In genomic region chr1:162740401-162740835, GRCm38 (mm10) we compare ENCODE assay signal across 8 mouse cellular contexts. TPM values are rescaled to one million over a fixed set of nuclear protein-coding genes. Genes with fewer than 3 reads are reported as not detected.
DNase-seq lines count a peak whose midpoint lies in the region; ATAC-seq and TF ChIP-seq lines count a peak whose summit lies in the region.

Gene Prrc2c, minus strand, starts transcription at chr1:162740556.

- peak within 1 kb of the TSS; percentile 99 for H3K27ac ChIP-seq in heart, embryonic 11.5 days (ENCODE audit: low read depth, low read length)
- peak within 1 kb of the TSS; percentile 98 for H3K27ac ChIP-seq in kidney, embryonic 16.5 days (ENCODE audit: low read length)
- peak within 1 kb of the TSS; percentile 90 for H3K27ac ChIP-seq in liver, adult 2 months (replicated peaks; ENCODE audit: insufficient read depth, low read depth, low read length)

- TF ChIP-seq POLR2A in brain, embryonic 14.5 days (IDR thresholded peaks at IDR 0.05; ENCODE audit: borderline replicate concordance, extremely low read depth, insufficient read depth, insufficient read length, poor library complexity, severe bottlenecking): peak; percentile 83; the same call in 1 of the 2 replicates
- peak; percentile 52; the same call in 1 of the 2 replicates for TF ChIP-seq POLR2A in liver, adult 2 months (IDR thresholded peaks at IDR 0.05; ENCODE audit: extremely low read depth, insufficient read depth, low read length)
- TF ChIP-seq POLR2A in myocyte (IDR thresholded peaks at IDR 0.05; ENCODE audit: insufficient read length, low read depth): peak; percentile 89

- H3K4me1 ChIP-seq in erythroblast, embryonic 14.5 days (ENCODE audit: control insufficient read depth): peaks cover 45% of the 10 kb centered on the region
- peaks cover 13% of the 10 kb centered on the region for H3K4me1 ChIP-seq in heart, embryonic 11.5 days (ENCODE audit: control insufficient read depth, insufficient read depth, low read length)
- H3K4me1 ChIP-seq in kidney, embryonic 16.5 days (ENCODE audit: insufficient read depth, low read length): peaks cover 15% of the 10 kb centered on the region
- peaks cover 4% of the 10 kb centered on the region; the same call in 1 of the 2 replicates for H3K4me1 ChIP-seq in liver, adult 2 months (ENCODE audit: control insufficient read depth, insufficient read depth, low read length)

- DNase-seq in brain, embryonic 14.5 days (ENCODE audit: low read depth): peak; percentile 100
- DNase-seq in liver, adult 2 months (ENCODE audit: extremely low read depth, low read depth, low spot score): peak; percentile 94
- DNase-seq in splenic B cell, adult 2 months (ENCODE audit: low read depth, low spot score): peak; percentile 99

- TF ChIP-seq CTCF in C2C12 (IDR thresholded peaks at IDR 0.05; ENCODE audit: control insufficient read depth, insufficient read depth, insufficient read length): peak; percentile 3
- peak; percentile 51; the same call in 1 of the 2 replicates for TF ChIP-seq CTCF in brain, embryonic 14.5 days (IDR thresholded peaks at IDR 0.05; ENCODE audit: borderline replicate concordance, extremely low read depth, insufficient read depth, insufficient read length)
- TF ChIP-seq CTCF in liver, adult 2 months (IDR thresholded peaks at IDR 0.05; ENCODE audit: low read depth, low read length): peak; percentile 70

- H3K9ac ChIP-seq in heart, embryonic 11.5 days (ENCODE audit: low read depth, low read length): peak within 1 kb of the TSS; percentile 96
- H3K9ac ChIP-seq in kidney, embryonic 16.5 days (replicated peaks; ENCODE audit: low read length): peak within 1 kb of the TSS; percentile 98
- peak within 1 kb of the TSS; percentile 97 for H3K9ac ChIP-seq in liver, adult 2 months (ENCODE audit: low read depth, low read length)

- H3K4me3 ChIP-seq in C2C12 (ENCODE audit: insufficient read depth, poor library complexity, severe bottlenecking) (peak within 1 kb of the TSS; percentile 97), myocyte (peak within 1 kb of the TSS; percentile 94)
- peak within 1 kb of the TSS; percentile 100 for H3K4me3 ChIP-seq in erythroblast, embryonic 14.5 days (replicated peaks)
- peak within 1 kb of the TSS; percentile 82 for H3K4me3 ChIP-seq in heart, embryonic 11.5 days (ENCODE audit: low read depth, low read length)
- H3K4me3 ChIP-seq in kidney, embryonic 16.5 days (ENCODE audit: low read length): peak within 1 kb of the TSS; percentile 92
- peak within 1 kb of the TSS; percentile 95 for H3K4me3 ChIP-seq in liver, adult 2 months (ENCODE audit: insufficient read depth, low read depth, low read length)

- H3K36me3 ChIP-seq in C2C12 (ENCODE audit: control insufficient read depth, insufficient read depth) (peaks cover 18% of the 10 kb centered on the region), myocyte (ENCODE audit: control insufficient read depth, insufficient read depth) (no peaks in the 10 kb centered on the region)
- peaks cover 21% of the 10 kb centered on the region for H3K36me3 ChIP-seq in erythroblast, embryonic 14.5 days (ENCODE audit: control insufficient read depth)
- H3K36me3 ChIP-seq in heart, embryonic 11.5 days (ENCODE audit: control insufficient read depth, insufficient read depth, low read length): no peaks in the 10 kb centered on the region
- H3K36me3 ChIP-seq in kidney, embryonic 16.5 days (ENCODE audit: insufficient read depth, low read length): 0 out of 2 replicates have a peak, but pooled peaks cover 4% of the 10 kb centered on the region
- no peaks in the 10 kb centered on the region for H3K36me3 ChIP-seq in liver, adult 2 months (ENCODE audit: control insufficient read depth, insufficient read depth, low read length)
- no peaks in the 10 kb centered on the region for H3K36me3 ChIP-seq in splenic B cell, adult 2 months (ENCODE audit: control insufficient read depth, insufficient read depth, low read length, poor library complexity, severe bottlenecking)

- peak within 1 kb of the TSS; percentile 88 for H3K4me2 ChIP-seq in heart, embryonic 11.5 days
- peak within 1 kb of the TSS; percentile 92 for H3K4me2 ChIP-seq in kidney, embryonic 16.5 days (replicated peaks; ENCODE audit: low read depth, low read length)
- peak within 1 kb of the TSS; percentile 97 for H3K4me2 ChIP-seq in myocyte (ENCODE audit: low read depth)

- WGBS in heart, embryonic 11.5 days (ENCODE audit: insufficient replicate concordance): under 1% methylated on average over 36 of the region's 36 CpGs
- under 1% methylated on average over 36 of the region's 36 CpGs for WGBS in kidney, embryonic 16.5 days
- under 1% methylated on average over 35 of the region's 36 CpGs for WGBS in liver, adult 2 months

- no peaks in the 10 kb centered on the region for H3K9me3 ChIP-seq in erythroblast, embryonic 14.5 days (ENCODE audit: control insufficient read depth, low read length)
- no peaks in the 10 kb centered on the region for H3K9me3 ChIP-seq in heart, embryonic 11.5 days (replicated peaks; ENCODE audit: control insufficient read depth, low read length)
- no peaks in the 10 kb centered on the region for H3K9me3 ChIP-seq in kidney, embryonic 16.5 days (ENCODE audit: low read length)

- no peaks in the 10 kb centered on the region for H3K27me3 ChIP-seq in C2C12 (ENCODE audit: control insufficient read depth, insufficient read depth, insufficient read length)
- peaks cover 6% of the 10 kb centered on the region for H3K27me3 ChIP-seq in erythroblast, embryonic 14.5 days (ENCODE audit: control insufficient read depth)
- H3K27me3 ChIP-seq in heart, embryonic 11.5 days (ENCODE audit: control insufficient read depth, insufficient read depth, low read length): no peaks in the 10 kb centered on the region
- no peaks in the 10 kb centered on the region for H3K27me3 ChIP-seq in kidney, embryonic 16.5 days (ENCODE audit: insufficient read depth, low read length)
- H3K27me3 ChIP-seq in liver, adult 2 months (ENCODE audit: control insufficient read depth, insufficient read depth, low read length): no peaks in the 10 kb centered on the region
- no peaks in the 10 kb centered on the region for H3K27me3 ChIP-seq in myocyte (ENCODE audit: control insufficient read depth, insufficient read depth, insufficient read length)
- no peaks in the 10 kb centered on the region for H3K27me3 ChIP-seq in splenic B cell, adult 2 months (ENCODE audit: control insufficient read depth, insufficient read depth, low read length, poor library complexity, severe bottlenecking)

- H3K79me2 ChIP-seq in C2C12 (ENCODE audit: control insufficient read depth, insufficient read depth) (peaks cover 50% of the 10 kb centered on the region), myocyte (ENCODE audit: control insufficient read depth, insufficient read depth) (peaks cover 49% of the 10 kb centered on the region)
- peaks cover 27% of the 10 kb centered on the region; the same call in 1 of the 2 replicates for H3K79me2 ChIP-seq in liver, adult 2 months (ENCODE audit: control insufficient read depth, insufficient read depth, low read length)

- H3K79me3 ChIP-seq in C2C12 (ENCODE audit: low read depth): peaks cover 48% of the 10 kb centered on the region

- H3ac ChIP-seq in C2C12 (ENCODE audit: control insufficient read depth, insufficient read length, low read depth) (peak within 1 kb of the TSS; percentile 95), myocyte (ENCODE audit: control insufficient read depth, insufficient read length) (peak within 1 kb of the TSS; percentile 72)

- peak; percentile 96 for ATAC-seq in heart, embryonic 11.5 days (replicated peaks; ENCODE audit: insufficient number of reproducible peaks, low FRiP score, low TSS enrichment)
- ATAC-seq in kidney, embryonic 16.5 days (ENCODE audit: low FRiP score, low TSS enrichment): peak; percentile 98

TF ChIP-seq in C2C12, 6 proteins besides CTCF, POLR2A, EP300 and RAD21:
- no peak for TF ChIP-seq CEBPB (IDR thresholded peaks at IDR 0.05; ENCODE audit: low read depth)
- TF ChIP-seq FOSL1 (IDR thresholded peaks at IDR 0.05; ENCODE audit: insufficient read depth, low read length, poor library complexity, severe bottlenecking): no peak
- no peak for TF ChIP-seq MAX (IDR thresholded peaks at IDR 0.05)
- no peak for TF ChIP-seq MYOG (IDR thresholded peaks at IDR 0.05; ENCODE audit: control insufficient read depth, extremely low read depth, insufficient read length)
- TF ChIP-seq USF1 (IDR thresholded peaks at IDR 0.05; ENCODE audit: low read depth): peak; percentile 98
- no peak for TF ChIP-seq MYOD1 (IDR thresholded peaks at IDR 0.05; ENCODE audit: control insufficient read depth, insufficient read length, low read depth)

TF ChIP-seq in myocyte, 11 proteins besides CTCF, POLR2A, EP300 and RAD21:
- TF ChIP-seq MAX (IDR thresholded peaks at IDR 0.05; ENCODE audit: low read depth) (no peak), TCF12 (IDR thresholded peaks at IDR 0.05; ENCODE audit: insufficient read depth, poor library complexity, severe bottlenecking) (no peak), E2F4 (IDR thresholded peaks at IDR 0.05; ENCODE audit: insufficient read depth) (no peak), REST (IDR thresholded peaks at IDR 0.05; ENCODE audit: insufficient read depth, insufficient read length) (no peak), CEBPB (IDR thresholded peaks at IDR 0.05; ENCODE audit: insufficient read depth, poor library complexity, severe bottlenecking) (no peak), TCF3 (IDR thresholded peaks at IDR 0.05; ENCODE audit: insufficient read length, low read depth) (no peak), MYOD1 (IDR thresholded peaks at IDR 0.05; ENCODE audit: control insufficient read depth in 1 of 3, insufficient read length in 2 of 3, low read depth in 2 of 3) (no peak), MYOG (IDR thresholded peaks at IDR 0.05; ENCODE audit: control insufficient read depth in 1 of 3, insufficient read depth in 1 of 3, insufficient read length in 2 of 3, low read depth in 2 of 3) (peak in 1 of 3 experiments; percentile 9), POLR2AphosphoS2 (IDR thresholded peaks at IDR 0.05; ENCODE audit: insufficient read length, low read depth) (peak; percentile 86), SRF (IDR thresholded peaks at IDR 0.05; ENCODE audit: control insufficient read depth, insufficient read length, low read depth) (no peak), USF1 (IDR thresholded peaks at IDR 0.05; ENCODE audit: low read depth) (peak; percentile 96)

RNA-seq across cellular contexts. Expression of gene Prrc2c, which starts in this region (rescaled TPM):
- polyA plus RNA-seq in C2C12 (2012; fragmentation: generic; extraction: Trizol) (35.2 TPM), myocyte (2012; fragmentation: generic; extraction: Trizol) (24.1 TPM)
- polyA plus RNA-seq in brain, embryonic 14.5 days (2012; rRNA removed): 31.1 and 73.6 TPM in 2 replicates
- 0.41 and 0.66 TPM in 2 replicates for polyA plus RNA-seq in erythroblast, embryonic 14.5 days (2012)
- 84.2 and 109 TPM in 2 replicates for polyA plus RNA-seq in heart, embryonic 11.5 days (2014; fragmentation: Nextera tagmentation; extraction: Ambion mirVana)
- 124 and 144 TPM in 2 replicates for polyA plus RNA-seq in kidney, embryonic 16.5 days (2015; fragmentation: Nextera tagmentation; extraction: Ambion mirVana)
- 19.2 and 23.0 TPM in 2 replicates for total RNA-seq in liver, adult 2 months (2014; rRNA removed)
- polyA plus RNA-seq in liver, adult 2 months (2012; rRNA removed): 7.8 and 11.4 TPM in 2 replicates

Comparison
In these comparisons a context has a peak if more than half of its experiments do, and no peak if none do; other contexts are left out.
1. Peak in every context shown above with its lines: DNase-seq, ATAC-seq, H3K4me3 ChIP-seq and H3K27ac ChIP-seq.
2. CTCF ChIP-seq: peak in every context shown above with its lines; median percentile 70 in liver, adult 2 months; 51 in brain, embryonic 14.5 days; 3 in C2C12.